Mouse (Mus musculus): ENCODE results near the gene Duoxa1. TPM values are rescaled to one million over a fixed set of nuclear protein-coding genes. Genes with fewer than 3 reads are reported as not detected.
"Not testable (repeated sequence)": the region's sequence is repeated elsewhere in the genome, so short reads cannot be mapped to it uniquely, and the experiment has no call there.

The Duoxa1 gene
- polyA plus RNA-seq, 1 experiment: 7.9 TPM

DNA sequence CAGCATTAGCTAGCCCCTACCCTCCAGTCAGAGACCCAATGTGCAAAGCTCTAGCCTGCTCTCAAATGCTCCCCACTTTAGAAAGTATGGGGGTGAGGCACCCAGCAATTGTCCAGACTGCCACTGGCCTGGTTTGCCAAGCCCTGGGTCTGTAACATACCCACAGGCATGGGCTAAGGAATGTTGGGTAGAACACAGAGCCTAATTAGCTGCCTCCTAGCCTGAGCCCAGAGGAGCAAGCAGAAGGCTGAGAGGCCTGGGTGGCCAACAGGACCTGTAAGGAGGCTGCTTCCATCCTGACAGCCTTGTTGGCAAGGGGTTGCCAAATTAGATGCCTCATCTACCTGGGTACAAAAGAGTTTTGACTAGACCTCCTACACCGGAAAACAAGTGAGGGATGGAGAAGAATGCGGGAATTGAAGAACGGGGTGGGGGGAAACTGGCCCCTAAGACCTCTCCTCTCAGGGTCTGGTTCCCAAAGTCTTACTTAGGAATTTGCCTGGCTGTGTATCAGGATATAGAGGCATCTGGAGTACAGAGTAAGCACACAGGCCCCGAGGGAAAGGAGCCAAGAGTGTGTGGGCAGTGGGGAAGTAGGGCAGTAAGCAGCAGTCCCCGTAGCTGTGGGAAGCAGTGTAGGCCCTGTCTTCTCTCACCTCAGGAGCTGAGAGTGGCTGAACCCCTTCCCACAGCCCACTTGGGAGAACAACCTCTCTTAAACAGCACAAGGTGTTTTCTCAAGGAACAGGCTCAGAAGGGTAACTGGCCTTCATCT is 37.8 kb upstream of the Duoxa1 start:
- Histone ChIP-seq H3K79me2 (ENCODE audit: control insufficient read depth, insufficient read depth) (no peaks in the 10 kb centered on the region), H3K27me3 (ENCODE audit: control insufficient read depth, insufficient read depth, insufficient read length) (no peaks in the 10 kb centered on the region), H3K79me3 (ENCODE audit: low read depth) (peaks cover 2% of the 10 kb centered on the region), H3ac (ENCODE audit: control insufficient read depth, insufficient read length, low read depth) (no peak overlapping the region), H3K4me3 (ENCODE audit: insufficient read depth, poor library complexity, severe bottlenecking) (no peak overlapping the region), H3K36me3 (ENCODE audit: control insufficient read depth, insufficient read depth) (peaks cover 22% of the 10 kb centered on the region)
- TF ChIP-seq MYOD1 (IDR thresholded peaks at IDR 0.05; ENCODE audit: control insufficient read depth, insufficient read length, low read depth): no peak
- no peak for TF ChIP-seq FOSL1 (IDR thresholded peaks at IDR 0.05; ENCODE audit: insufficient read depth, low read length, poor library complexity, severe bottlenecking)
- no peak for TF ChIP-seq MAX (IDR thresholded peaks at IDR 0.05)
- TF ChIP-seq MYOG (IDR thresholded peaks at IDR 0.05; ENCODE audit: control insufficient read depth, extremely low read depth, insufficient read length): no peak
- TF ChIP-seq CEBPB (IDR thresholded peaks at IDR 0.05; ENCODE audit: low read depth): no peak
- no peak for TF ChIP-seq USF1 (IDR thresholded peaks at IDR 0.05; ENCODE audit: low read depth)
- TF ChIP-seq CTCF (IDR thresholded peaks at IDR 0.05; ENCODE audit: control insufficient read depth, insufficient read depth, insufficient read length): no peak

DNA sequence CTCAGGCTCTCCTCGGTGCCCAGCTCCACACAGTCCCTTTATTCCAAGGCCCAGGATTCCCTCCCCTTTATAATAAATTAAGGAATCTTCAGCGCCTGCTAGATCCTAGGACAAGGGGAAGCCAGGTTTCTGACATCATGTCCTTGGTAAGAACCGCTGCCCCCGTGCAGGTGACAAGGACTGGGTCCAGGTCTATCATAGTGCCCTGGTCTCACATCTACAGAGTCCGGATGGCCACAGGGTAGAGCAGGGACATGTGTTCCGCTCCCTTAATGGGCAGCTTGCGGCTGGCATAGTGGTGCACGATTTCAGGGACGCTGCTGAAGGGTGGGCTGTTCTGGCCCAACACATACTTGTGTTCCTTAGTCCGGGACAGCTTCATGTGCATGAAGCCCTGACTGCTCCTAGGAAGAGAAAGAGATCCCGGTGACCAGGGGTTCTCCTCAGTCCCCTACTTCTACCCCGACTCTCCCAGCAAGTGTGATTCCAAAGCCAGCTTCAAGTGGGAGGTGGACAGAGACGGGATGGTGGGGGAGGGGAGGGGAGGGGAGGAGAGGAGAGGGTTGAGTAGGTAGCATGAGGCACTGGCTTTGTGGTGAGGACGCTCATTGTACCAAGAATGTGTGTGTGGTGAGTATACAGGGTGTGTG is 35.7 kb upstream of the Duoxa1 start:
- no peaks in the 10 kb centered on the region for H3K79me3 ChIP-seq (ENCODE audit: low read depth)
- TF ChIP-seq FOSL1 (IDR thresholded peaks at IDR 0.05; ENCODE audit: insufficient read depth, low read length, poor library complexity, severe bottlenecking) (no peak), CEBPB (IDR thresholded peaks at IDR 0.05; ENCODE audit: low read depth) (no peak), MAX (IDR thresholded peaks at IDR 0.05) (no peak), MYOG (IDR thresholded peaks at IDR 0.05; ENCODE audit: control insufficient read depth, extremely low read depth, insufficient read length) (no peak), CTCF (IDR thresholded peaks at IDR 0.05; ENCODE audit: control insufficient read depth, insufficient read depth, insufficient read length) (no peak), USF1 (IDR thresholded peaks at IDR 0.05; ENCODE audit: low read depth) (no peak)
- H3K79me2 ChIP-seq (ENCODE audit: control insufficient read depth, insufficient read depth): no peaks in the 10 kb centered on the region

DNA sequence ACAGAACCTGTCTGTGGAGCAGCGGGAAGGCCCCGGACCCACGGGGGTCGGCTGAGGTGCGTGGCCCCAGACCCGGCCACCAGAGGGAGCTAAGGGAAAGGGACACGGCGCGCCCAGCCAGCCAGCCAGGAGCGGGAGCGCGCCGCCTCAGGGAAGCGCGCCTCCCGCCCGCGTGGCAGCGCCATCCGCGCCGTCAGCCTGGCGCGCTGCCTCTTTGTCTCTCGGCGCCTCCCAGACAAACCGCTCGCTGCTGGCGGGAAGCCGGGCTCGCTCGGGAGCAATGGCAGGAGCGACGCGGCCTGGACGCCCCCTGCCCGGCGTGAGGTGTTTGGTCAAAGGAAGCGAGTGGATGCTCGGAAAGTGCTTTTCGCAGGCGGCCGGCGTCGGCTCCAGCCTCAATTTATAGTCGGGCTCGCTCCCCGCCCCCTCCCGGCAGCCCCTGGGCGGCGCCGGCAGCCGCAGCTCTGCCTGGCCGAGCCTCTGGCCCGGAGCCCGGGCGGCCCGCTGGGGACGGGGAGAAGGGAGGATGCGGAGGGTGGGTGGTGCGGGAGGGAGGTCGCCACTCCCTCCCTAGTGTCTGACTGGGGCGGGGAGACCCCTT is 35.1 kb upstream of the Duoxa1 start:
- no peak for TF ChIP-seq USF1 (IDR thresholded peaks at IDR 0.05; ENCODE audit: low read depth)
- TF ChIP-seq FOSL1 (IDR thresholded peaks at IDR 0.05; ENCODE audit: insufficient read depth, low read length, poor library complexity, severe bottlenecking): no peak
- TF ChIP-seq CEBPB (IDR thresholded peaks at IDR 0.05; ENCODE audit: low read depth): no peak
- TF ChIP-seq CTCF (IDR thresholded peaks at IDR 0.05; ENCODE audit: control insufficient read depth, insufficient read depth, insufficient read length): peak; percentile 94
- peak; percentile 81 for TF ChIP-seq MAX (IDR thresholded peaks at IDR 0.05)
- Histone ChIP-seq H3K79me2 (ENCODE audit: control insufficient read depth, insufficient read depth) (no peaks in the 10 kb centered on the region), H3K36me3 (ENCODE audit: control insufficient read depth, insufficient read depth) (peaks cover 10% of the 10 kb centered on the region), H3K79me3 (ENCODE audit: low read depth) (no peaks in the 10 kb centered on the region), H3ac (ENCODE audit: control insufficient read depth, insufficient read length, low read depth) (peak overlapping the region; percentile 71), H3K27me3 (ENCODE audit: control insufficient read depth, insufficient read depth, insufficient read length) (no peaks in the 10 kb centered on the region), H3K4me3 (ENCODE audit: insufficient read depth, poor library complexity, severe bottlenecking) (peak overlapping the region; percentile 21)

More for the DNA sequence above, 35.7 kb upstream of the Duoxa1 start:
- peaks cover 10% of the 10 kb centered on the region for H3K36me3 ChIP-seq (ENCODE audit: control insufficient read depth, insufficient read depth)
- peak overlapping the region; percentile 7 for H3K4me3 ChIP-seq (ENCODE audit: insufficient read depth, poor library complexity, severe bottlenecking)
- H3ac ChIP-seq (ENCODE audit: control insufficient read depth, insufficient read length, low read depth): peak overlapping the region; percentile 55
- H3K27me3 ChIP-seq (ENCODE audit: control insufficient read depth, insufficient read depth, insufficient read length): no peaks in the 10 kb centered on the region

DNA sequence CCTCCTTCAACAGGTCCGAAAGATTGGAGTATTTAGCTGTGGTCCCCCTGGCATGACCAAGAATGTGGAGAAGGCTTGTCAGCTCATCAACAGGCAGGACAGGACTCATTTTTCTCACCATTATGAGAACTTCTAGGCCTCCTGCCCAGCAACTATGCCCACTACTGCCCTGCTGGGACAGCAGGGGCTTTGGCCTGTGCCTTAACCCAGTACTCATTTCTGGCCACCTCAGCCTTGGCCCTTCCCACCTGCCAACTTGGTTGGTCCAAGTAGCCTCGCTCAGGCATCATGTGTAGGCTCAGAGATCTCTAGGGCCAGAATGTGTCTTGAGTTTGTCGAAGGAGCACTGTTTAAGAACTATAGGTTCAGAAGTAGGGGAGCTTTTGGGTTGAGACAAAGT is 33.7 kb upstream of the Duoxa1 start:
- H3K4me3 ChIP-seq (ENCODE audit: insufficient read depth, poor library complexity, severe bottlenecking): no peak overlapping the region
- no peaks in the 10 kb centered on the region for H3K79me3 ChIP-seq (ENCODE audit: low read depth)
- no peak for TF ChIP-seq MYOG (IDR thresholded peaks at IDR 0.05; ENCODE audit: control insufficient read depth, extremely low read depth, insufficient read length)
- no peak for TF ChIP-seq USF1 (IDR thresholded peaks at IDR 0.05; ENCODE audit: low read depth)
- TF ChIP-seq CEBPB (IDR thresholded peaks at IDR 0.05; ENCODE audit: low read depth): no peak
- no peak for TF ChIP-seq MYOD1 (IDR thresholded peaks at IDR 0.05; ENCODE audit: control insufficient read depth, insufficient read length, low read depth)
- TF ChIP-seq MAX (IDR thresholded peaks at IDR 0.05): no peak
- no peak for TF ChIP-seq CTCF (IDR thresholded peaks at IDR 0.05; ENCODE audit: control insufficient read depth, insufficient read depth, insufficient read length)
- no peak for TF ChIP-seq FOSL1 (IDR thresholded peaks at IDR 0.05; ENCODE audit: insufficient read depth, low read length, poor library complexity, severe bottlenecking)
- H3K27me3 ChIP-seq (ENCODE audit: control insufficient read depth, insufficient read depth, insufficient read length): no peaks in the 10 kb centered on the region
- no peak overlapping the region for H3ac ChIP-seq (ENCODE audit: control insufficient read depth, insufficient read length, low read depth)
- no peaks in the 10 kb centered on the region for H3K79me2 ChIP-seq (ENCODE audit: control insufficient read depth, insufficient read depth)
- H3K36me3 ChIP-seq (ENCODE audit: control insufficient read depth, insufficient read depth): peaks cover 5% of the 10 kb centered on the region

DNA sequence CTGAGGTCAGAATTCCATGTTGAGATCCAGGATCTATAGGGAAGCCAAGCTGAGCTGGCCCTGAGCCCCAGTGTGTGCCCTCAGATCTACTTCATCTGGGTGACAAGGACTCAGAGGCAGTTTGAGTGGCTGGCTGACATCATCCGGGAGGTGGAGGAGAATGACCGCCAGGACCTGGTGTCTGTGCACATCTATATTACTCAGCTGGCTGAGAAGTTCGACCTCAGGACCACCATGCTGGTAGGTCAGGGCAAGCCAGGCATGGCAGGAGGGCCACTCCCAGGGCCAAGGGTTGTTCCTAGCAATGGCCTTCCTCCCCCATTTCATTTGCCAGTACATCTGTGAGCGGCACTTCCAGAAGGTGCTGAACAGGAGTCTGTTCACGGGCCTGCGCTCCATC is 32.6 kb upstream of the Duoxa1 start:
- not testable (repeated sequence) for H3K4me3 ChIP-seq (ENCODE audit: insufficient read depth, poor library complexity, severe bottlenecking); H3K79me2 ChIP-seq (ENCODE audit: control insufficient read depth, insufficient read depth); H3K27me3 ChIP-seq (ENCODE audit: control insufficient read depth, insufficient read depth, insufficient read length); H3ac ChIP-seq (ENCODE audit: control insufficient read depth, insufficient read length, low read depth); H3K36me3 ChIP-seq (ENCODE audit: control insufficient read depth, insufficient read depth); H3K79me3 ChIP-seq (ENCODE audit: low read depth)

Data from C2C12 (cell line).